Mouse (Mus musculus): Measurements from ENCODE around the gene Csf3r.

- TF ChIP-seq CTCF (IDR thresholded peaks at IDR 0.05; ENCODE audit: extremely low read depth, insufficient read depth, insufficient read length, insufficient replicate concordance), result no peak
- TF ChIP-seq POLR2A (IDR thresholded peaks at IDR 0.05; ENCODE audit: low read depth, low read length), result no peak
Measured at GRCm38 (mm10) chr4:126035413-126035812, 11.1 kb downstream of the Csf3r start.

Data from spleen, adult 2 months (tissue).